In genomic region chr3:27554325-27554724, GRCm38 (mm10) we compare ENCODE assay signal across 25 mouse cellular contexts.
A peak's percentile ranks its signal among the peaks of the same experiment; 100 is the strongest.
DNase-seq lines count a peak whose midpoint lies in the region; ATAC-seq and TF ChIP-seq lines count a peak whose summit lies in the region.
"Had no signal": no experiment of that assay in that cellular context is flagged by ENCODE, and none has a peak within 500 bp of the region (broad histone marks: within the 10 kb centered on the region; RNA-seq: fewer than 3 reads in every experiment).

No protein-coding gene starts in this region.

- intact Hi-C loops in heart, postnatal 10 days (cut with DNase I) = no loop called here

- WGBS in heart, embryonic 10.5 days = 87% methylated on average over 3 of the region's 3 CpGs
- WGBS in kidney, adult 2 months = 39% methylated on average over 3 of the region's 3 CpGs
- 33% methylated on average over 3 of the region's 3 CpGs for WGBS in kidney, embryonic 15.5 days
- WGBS in kidney, postnatal 0 days = 30% methylated on average over 3 of the region's 3 CpGs

- no peaks in the 10 kb centered on the region for H3K27me3 ChIP-seq in heart, embryonic 10.5 days (ENCODE audit: insufficient read depth, poor library complexity, severe bottlenecking)
- H3K27me3 ChIP-seq in kidney, adult 2 months (replicated peaks; ENCODE audit: control insufficient read depth, insufficient read depth, low read length) = no peaks in the 10 kb centered on the region
- no peaks in the 10 kb centered on the region for H3K27me3 ChIP-seq in kidney, embryonic 15.5 days
- H3K27me3 ChIP-seq in kidney, postnatal 0 days (ENCODE audit: insufficient read depth, low read length) = no peaks in the 10 kb centered on the region
- H3K27me3 ChIP-seq: CH12.LX; embryonic facial prominence, embryonic 12.5 days; forebrain, embryonic 13.5 days; Patski had no signal

- DNase-seq in heart, embryonic 10.5 days (ENCODE audit: low spot score) = peak; percentile 31
- no peak for DNase-seq in heart, postnatal 10 days
- peak; percentile 30 for DNase-seq in kidney, adult 2 months
- DNase-seq in kidney, postnatal 10 days = no peak
- DNase-seq in kidney, postnatal 25 days = no peak
- DNase-seq in kidney, postnatal 0 days (ENCODE audit: low spot score) = no peak
- DNase-seq in kidney, postnatal 4 days = no peak
- DNase-seq: adrenal gland, adult 8-10 months; adrenal gland, postnatal 14 days; adrenal gland, postnatal 36 days; B cell, adult 2 months; cerebellum, adult 11-12 months; cerebellum, adult 2 months; cerebellum, adult 9-10 months; cerebellum, postnatal 10 days; cerebellum, postnatal 25 days had no signal

- H3K4me3 ChIP-seq in heart, embryonic 10.5 days = no peak overlapping the region
- no peak overlapping the region for H3K4me3 ChIP-seq in kidney, adult 2 months (ENCODE audit: insufficient read depth, low read depth, low read length)
- no peak overlapping the region for H3K4me3 ChIP-seq in kidney, embryonic 15.5 days (replicated peaks)
- no peak overlapping the region for H3K4me3 ChIP-seq in kidney, postnatal 0 days (replicated peaks; ENCODE audit: low read depth, low read length)
- H3K4me3 ChIP-seq: embryonic facial prominence, embryonic 10.5 days; embryonic facial prominence, embryonic 12.5 days; forebrain, embryonic 13.5 days had no signal

- H3K4me2 ChIP-seq in kidney, embryonic 15.5 days = no peak overlapping the region
- no peak overlapping the region for H3K4me2 ChIP-seq in kidney, postnatal 0 days (ENCODE audit: low read length)
- H3K4me2 ChIP-seq: embryonic facial prominence, embryonic 12.5 days; forebrain, embryonic 13.5 days had no signal

- TF ChIP-seq POLR2A in kidney, adult 2 months (IDR thresholded peaks at IDR 0.05; ENCODE audit: low read depth, low read length) = no peak

- peaks cover 25% of the 10 kb centered on the region for H3K36me3 ChIP-seq in heart, embryonic 10.5 days
- no peaks in the 10 kb centered on the region; the same call in 1 of the 2 replicates for H3K36me3 ChIP-seq in kidney, adult 2 months (ENCODE audit: control insufficient read depth, insufficient read depth, low read length)
- H3K36me3 ChIP-seq in kidney, embryonic 15.5 days = peaks cover 22% of the 10 kb centered on the region
- H3K36me3 ChIP-seq in kidney, postnatal 0 days (ENCODE audit: insufficient read depth, low read length) = 0 out of 2 replicates have a peak, but pooled peaks cover 3% of the 10 kb centered on the region
- H3K36me3 ChIP-seq: G1E had no signal

- no peak overlapping the region for H3K9ac ChIP-seq in kidney, embryonic 15.5 days
- H3K9ac ChIP-seq in kidney, postnatal 0 days (ENCODE audit: low read depth, low read length) = no peak overlapping the region
- H3K9ac ChIP-seq: embryonic facial prominence, embryonic 12.5 days; forebrain, embryonic 13.5 days had no signal

- ATAC-seq in kidney, embryonic 15.5 days (replicated peaks; ENCODE audit: low FRiP score) = peak; percentile 57
- ATAC-seq in kidney, postnatal 0 days (replicated peaks; ENCODE audit: low FRiP score, low read depth) = no peak
- ATAC-seq: activated CD4-positive, CD25-positive, alpha-beta regulatory T cell, adult 4 months; CD4-positive, CD25-positive, alpha-beta regulatory T cell, adult 4 months; forebrain, embryonic 13.5 days; Patski had no signal

- H3K4me1 ChIP-seq in heart, embryonic 10.5 days = no peaks in the 10 kb centered on the region
- H3K4me1 ChIP-seq in kidney, adult 2 months (ENCODE audit: control insufficient read depth, insufficient read depth, low read length) = peaks cover 21% of the 10 kb centered on the region
- peaks cover 26% of the 10 kb centered on the region for H3K4me1 ChIP-seq in kidney, embryonic 15.5 days
- peaks cover 8% of the 10 kb centered on the region; the same call in 1 of the 2 replicates for H3K4me1 ChIP-seq in kidney, postnatal 0 days (replicated peaks; ENCODE audit: insufficient read depth, low read length)
- H3K4me1 ChIP-seq: embryonic facial prominence, embryonic 10.5 days; embryonic facial prominence, embryonic 12.5 days; forebrain, embryonic 13.5 days had no signal

- H3K9me3 ChIP-seq in heart, embryonic 10.5 days = no peaks in the 10 kb centered on the region
- no peaks in the 10 kb centered on the region for H3K9me3 ChIP-seq in kidney, embryonic 15.5 days (replicated peaks)
- no peaks in the 10 kb centered on the region for H3K9me3 ChIP-seq in kidney, postnatal 0 days (replicated peaks; ENCODE audit: low read length)
- H3K9me3 ChIP-seq: embryonic facial prominence, embryonic 10.5 days; embryonic facial prominence, embryonic 12.5 days; forebrain, embryonic 13.5 days; G1E had no signal

- no peak overlapping the region for H3K27ac ChIP-seq in heart, embryonic 10.5 days
- H3K27ac ChIP-seq in kidney, adult 2 months (ENCODE audit: insufficient read depth, low read depth, low read length) = peak overlapping the region; percentile 68
- H3K27ac ChIP-seq in kidney, embryonic 15.5 days = peak overlapping the region; percentile 75
- H3K27ac ChIP-seq in kidney, postnatal 0 days = peak overlapping the region; percentile 66
- H3K27ac ChIP-seq: embryonic facial prominence, embryonic 10.5 days; embryonic facial prominence, embryonic 12.5 days; forebrain, embryonic 13.5 days had no signal

- TF ChIP-seq CTCF in kidney, adult 2 months (conservative IDR thresholded peaks at IDR 0.05; ENCODE audit: insufficient read depth, insufficient read length, low read depth, low read length) = no peak
- no peak for TF ChIP-seq CTCF in kidney, postnatal 0 days (IDR thresholded peaks at IDR 0.05; ENCODE audit: low read depth)

Comparison
In these comparisons a context has a peak if more than half of its experiments do, and no peak if none do; other contexts are left out.
1. DNase-seq: peak in heart, embryonic 10.5 days (single experiment) and kidney, adult 2 months (single experiment); none in heart, postnatal 10 days (0 of 2), kidney, postnatal 10 days (single experiment), kidney, postnatal 25 days (0 of 2), kidney, postnatal 0 days (single experiment) and kidney, postnatal 4 days (0 of 2).